Mouse (Mus musculus) spleen, adult 2 months (tissue): ENCODE results near the gene Zmynd8. TPM values are rescaled to one million over a fixed set of nuclear protein-coding genes. Genes with fewer than 3 reads are reported as not detected.

ENCODE experiments used
- DNase-seq, 2 experiments: peaks; one replicate each; pipeline versions ENCODE4 v3.0.0 to v3.0.0-alpha.2; 2012 to 2021; ENCODE audit warnings: low spot score in 2 of 2, low read depth in 1 of 2
- H3K27ac ChIP-seq: fragments of 200-500 bp; 2 replicates; pipeline ENCODE4 v1.5.1; 2012; ENCODE audit warnings: low read length, inconsistent platforms; ENCODE audit not compliant: insufficient read depth
- H3K27me3 ChIP-seq: fragments of 200-500 bp; 2 replicates; pipeline ENCODE4 v1.6.1; 2012; ENCODE audit warnings: mild to moderate bottlenecking, moderate library complexity, low read length, inconsistent platforms; ENCODE audit not compliant: control insufficient read depth, insufficient read depth
- H3K36me3 ChIP-seq: fragments of 200-500 bp; 2 replicates; pipeline ENCODE4 v1.6.1; 2012; ENCODE audit warnings: mild to moderate bottlenecking, low read length, inconsistent platforms; ENCODE audit not compliant: control insufficient read depth, insufficient read depth
- H3K4me1 ChIP-seq: fragments of 200-500 bp; 2 replicates; pipeline ENCODE4 v1.6.1; 2011; ENCODE audit warnings: inconsistent platforms; ENCODE audit not compliant: control insufficient read depth, insufficient read depth, insufficient read length
- H3K4me3 ChIP-seq: fragments of 200-500 bp; 2 replicates; pipeline ENCODE4 v1.5.1; 2011; ENCODE audit warnings: mild to moderate bottlenecking, inconsistent platforms; ENCODE audit not compliant: insufficient read depth, insufficient read length; ENCODE audit errors: extremely low read depth
- CTCF ChIP-seq: fragments of 200-500 bp; IDR thresholded peaks from 2 replicates; pipeline ENCODE4 v1.5.1; 2011; ENCODE audit warnings: mild to moderate bottlenecking, inconsistent platforms; ENCODE audit not compliant: insufficient read depth, insufficient read length, insufficient replicate concordance; ENCODE audit errors: extremely low read depth
- POLR2A ChIP-seq: fragments of 200-500 bp; IDR thresholded peaks from 2 replicates; pipeline ENCODE4 v1.6.1; 2011; ENCODE audit warnings: low read depth, low read length, inconsistent platforms
- WGBS: fragments of 180-500 bp; shearing (Covaris S2); methylation state at CpG from one replicate; pipeline ENCODE4 v1.1.7; 2018; 5-methylcytosine and 5-hydroxymethylcytosine counted together
- polyA plus RNA-seq: library from polyadenylated mRNA; depleted of rRNA; stranded (reverse); fragments of >200 nt; gene quantifications from 2 replicates; pipeline ENCODE4 v1.2.3, GENCODE M21; 2012

The Zmynd8 gene
- polyA plus RNA-seq, 1 experiment = 25.0 TPM

DNA sequence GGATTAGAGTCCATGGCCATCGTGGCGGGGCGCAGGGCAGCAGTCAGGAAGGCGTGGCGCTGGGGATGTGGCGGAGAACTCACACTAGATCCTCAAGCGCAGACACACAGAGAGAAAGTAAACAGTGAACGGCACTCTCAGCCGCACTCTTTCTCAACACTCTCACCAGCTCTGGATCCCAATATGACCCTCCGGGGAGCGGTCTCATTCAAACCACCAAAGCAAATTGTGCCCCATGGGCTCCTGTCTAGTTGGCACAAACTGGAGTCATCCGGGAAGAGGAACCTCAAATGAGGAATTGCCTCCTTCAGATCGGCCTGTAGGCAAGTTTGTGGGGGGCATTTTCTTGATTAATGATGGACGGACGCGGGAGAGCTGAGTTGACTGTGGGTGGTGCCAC, 28.9 kb upstream of the Zmynd8 start:
- Histone ChIP-seq H3K36me3 (no peaks in the 10 kb centered on the region), H3K27me3 (no peaks in the 10 kb centered on the region), H3K4me1 (peaks cover 23% of the 10 kb centered on the region; the same call in 1 of the 2 replicates), H3K27ac (no peak overlapping the region), H3K4me3 (no peak overlapping the region)
- 93% methylated on average over 16 of the region's 16 CpGs for WGBS
- TF ChIP-seq CTCF (no peak), POLR2A (no peak)
- DNase-seq = no peak

GRCm38 (mm10) chr2:165926191-165926590, 27.4 kb upstream of the Zmynd8 start:
- WGBS = 89% methylated on average over 5 of the region's 5 CpGs
- no peak overlapping the region for H3K4me3 ChIP-seq
- no peak for DNase-seq

DNA sequence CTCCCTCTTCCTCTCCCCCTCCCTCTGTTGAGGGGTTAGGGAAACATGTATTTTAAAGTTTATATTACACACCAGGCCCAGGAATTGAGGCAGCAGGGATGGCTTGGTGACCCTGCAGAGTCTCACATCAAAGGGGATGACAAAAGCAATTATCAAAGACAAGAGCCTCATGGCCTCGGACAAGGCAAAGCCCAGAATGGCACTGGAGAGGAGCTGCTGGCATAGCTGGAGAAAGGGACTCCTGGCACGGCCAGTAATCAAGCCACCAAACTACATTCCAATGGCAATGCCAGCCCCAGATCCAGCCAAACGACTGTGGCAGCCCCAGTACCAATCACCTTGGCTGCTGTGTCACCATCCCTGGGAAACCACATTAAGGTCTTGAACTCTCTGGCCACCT, 26.3 kb upstream of the Zmynd8 start:
- H3K4me1 ChIP-seq = peaks cover 29% of the 10 kb centered on the region; the same call in 1 of the 2 replicates
- 53% methylated on average over 3 of the region's 3 CpGs for WGBS
- no peaks in the 10 kb centered on the region for H3K36me3 ChIP-seq
- no peak for DNase-seq
- H3K4me3 ChIP-seq = no peak overlapping the region
- TF ChIP-seq POLR2A (no peak), CTCF (no peak)
- H3K27me3 ChIP-seq = no peaks in the 10 kb centered on the region
- peak overlapping the region; percentile 56 for H3K27ac ChIP-seq

More at GRCm38 (mm10) chr2:165926191-165926590, 27.4 kb upstream of the Zmynd8 start:
- Histone ChIP-seq H3K27ac (no peak overlapping the region), H3K27me3 (no peaks in the 10 kb centered on the region), H3K36me3 (no peaks in the 10 kb centered on the region), H3K4me1 (peaks cover 29% of the 10 kb centered on the region; the same call in 1 of the 2 replicates)
- TF ChIP-seq CTCF (no peak), POLR2A (no peak)

DNA sequence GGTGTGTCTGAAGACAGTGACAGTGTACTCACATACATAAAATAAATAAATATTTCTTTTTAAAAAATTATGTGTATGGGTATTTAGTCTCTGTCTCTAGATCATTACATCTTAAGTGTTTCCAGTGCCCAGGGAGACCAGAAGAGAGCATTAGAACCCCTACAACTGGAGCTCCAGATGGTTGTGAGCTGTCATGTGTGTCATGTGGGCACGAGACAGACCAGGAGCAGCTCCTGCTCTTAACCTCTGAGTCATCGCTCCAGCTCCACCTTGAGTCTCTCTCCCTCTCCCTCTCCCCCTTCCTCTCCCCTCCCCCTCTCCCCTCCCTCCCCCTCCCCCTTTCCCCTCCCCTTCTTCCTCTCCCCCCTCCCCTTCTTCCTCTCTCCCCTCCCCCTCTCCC, 25.9 kb upstream of the Zmynd8 start:
- H3K27me3 ChIP-seq = no peaks in the 10 kb centered on the region
- peaks cover 29% of the 10 kb centered on the region; the same call in 1 of the 2 replicates for H3K4me1 ChIP-seq
- WGBS = 35% methylated on average over 2 of the region's 2 CpGs
- no peak for DNase-seq
- H3K4me3 ChIP-seq = no peak overlapping the region
- H3K27ac ChIP-seq = peak overlapping the region; percentile 93
- H3K36me3 ChIP-seq = no peaks in the 10 kb centered on the region
- no peak for TF ChIP-seq CTCF
- no peak for TF ChIP-seq POLR2A

DNA sequence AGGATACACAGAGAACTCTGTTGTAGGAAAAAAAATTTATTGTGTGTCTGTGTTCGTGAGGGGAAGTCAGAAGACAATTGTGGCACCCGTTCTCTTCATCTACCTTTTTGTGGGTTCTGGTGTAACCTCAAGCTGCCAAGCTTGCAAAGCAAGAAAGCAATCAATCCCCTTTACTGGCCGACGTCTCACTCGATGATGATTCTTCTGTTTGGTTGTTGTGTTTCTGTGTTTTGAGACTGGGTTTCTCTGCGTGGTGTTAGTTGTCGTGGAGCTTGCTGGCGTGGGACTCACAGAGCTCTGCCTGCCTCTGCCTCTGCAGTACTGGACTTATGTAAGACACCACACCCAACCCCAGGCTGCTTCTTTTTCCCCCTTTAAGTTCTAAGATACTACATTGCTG, 24.9 kb upstream of the Zmynd8 start:
- Histone ChIP-seq H3K36me3 (no peaks in the 10 kb centered on the region), H3K4me1 (peaks cover 29% of the 10 kb centered on the region; the same call in 1 of the 2 replicates), H3K27ac (peak overlapping the region; percentile 93), H3K27me3 (no peaks in the 10 kb centered on the region), H3K4me3 (no peak overlapping the region)
- 40% methylated on average over 8 of the region's 8 CpGs for WGBS
- TF ChIP-seq CTCF = no peak
- TF ChIP-seq POLR2A = no peak
- peak in 1 of 2 experiments; percentile 41 for DNase-seq

GRCm38 (mm10) chr2:165922994-165923393, 24.2 kb upstream of the Zmynd8 start:
- no peak for DNase-seq
- Histone ChIP-seq H3K4me1 (peaks cover 29% of the 10 kb centered on the region; the same call in 1 of the 2 replicates), H3K27me3 (no peaks in the 10 kb centered on the region), H3K36me3 (no peaks in the 10 kb centered on the region), H3K27ac (peak overlapping the region; percentile 93), H3K4me3 (no peak overlapping the region)
- 59% methylated on average over 3 of the region's 3 CpGs for WGBS
- TF ChIP-seq CTCF = no peak
- TF ChIP-seq POLR2A = no peak

- 45% methylated on average over 13 of the region's 13 CpGs for WGBS
- Histone ChIP-seq H3K27ac (peak overlapping the region; percentile 93), H3K4me3 (no peak overlapping the region), H3K27me3 (no peaks in the 10 kb centered on the region), H3K36me3 (no peaks in the 10 kb centered on the region), H3K4me1 (peaks cover 29% of the 10 kb centered on the region; the same call in 1 of the 2 replicates)
- TF ChIP-seq POLR2A (no peak), CTCF (no peak)
- DNase-seq = peak; percentile 80 to 90
These were observed 23.4 kb upstream of the Zmynd8 start for GRCm38 (mm10) chr2:165922047-165922728.
